Mouse (Mus musculus): ENCODE data around the gene Gm8300. TPM values are rescaled to one million over a fixed set of nuclear protein-coding genes. Genes with fewer than 3 reads are reported as not detected.

Gene Gm8300
- not detected in 2 replicates for polyA plus RNA-seq (2021; fragmentation: Nextera tagmentation)
- long read RNA-seq, experiment 1, result 0 reads
- long read RNA-seq, experiment 2, result 0 reads

GRCm38 (mm10) chr12:87514016-87514415 is at the start of gene Gm8300:
TSS of gene Gm8300 (plus strand) at chr12:87514316.

GRCm38 (mm10) chr12:87471964-87472786 is 41.9 kb upstream of the Gm8300 start, which contains the start of gene Snw1:
TSS of gene Snw1 (minus strand) at chr12:87472274.

GRCm38 (mm10) chr12:87494421-87494820 is 19.7 kb upstream of the Gm8300 start, which contains the start of gene Gm5788:
TSS of gene Gm5788 (plus strand) at chr12:87494721.

Other genes starting within 250 kb of the Gm8300 start
- gene Vipas39, start 248.1 kb upstream of the Gm8300 start, polyA plus RNA-seq (2021; fragmentation: Nextera tagmentation), result 26.2 and 29.3 TPM in 2 replicates
- 131 and 142 TPM in 2 replicates for gene Ahsa1, start 247.8 kb upstream of the Gm8300 start, polyA plus RNA-seq (2021; fragmentation: Nextera tagmentation)
- gene Ism2, start 214.6 kb upstream of the Gm8300 start, polyA plus RNA-seq (2021; fragmentation: Nextera tagmentation), result 0.18 and 0.25 TPM in 2 replicates
- 23.9 and 26.2 TPM in 2 replicates for gene Sptlc2, start 126.0 kb upstream of the Gm8300 start, polyA plus RNA-seq (2021; fragmentation: Nextera tagmentation)
- gene Slirp, start 70.4 kb upstream of the Gm8300 start, polyA plus RNA-seq (2021; fragmentation: Nextera tagmentation), result 356 and 416 TPM in 2 replicates
- gene Alkbh1, start 70.3 kb upstream of the Gm8300 start, polyA plus RNA-seq (2021; fragmentation: Nextera tagmentation), result 8.1 and 8.2 TPM in 2 replicates
- gene Snw1, start 42.0 kb upstream of the Gm8300 start, polyA plus RNA-seq (2021; fragmentation: Nextera tagmentation), result 47.9 and 57.2 TPM in 2 replicates
- gene Gm5788, start 19.6 kb upstream of the Gm8300 start, polyA plus RNA-seq (2021; fragmentation: Nextera tagmentation), result not detected in 2 replicates
- gene Oog1, start 88.4 kb downstream of the Gm8300 start, polyA plus RNA-seq (2021; fragmentation: Nextera tagmentation), result not detected in 2 replicates
- gene Gm4027, start 104.6 kb downstream of the Gm8300 start, polyA plus RNA-seq (2021; fragmentation: Nextera tagmentation), result not detected in 2 replicates
- not detected in 2 replicates for gene Gm16381, start 130.3 kb downstream of the Gm8300 start, polyA plus RNA-seq (2021; fragmentation: Nextera tagmentation)